Mouse (Mus musculus) hindbrain, postnatal 0 days (tissue): ENCODE data around the gene Sec14l1. TPM values are rescaled to one million over a fixed set of nuclear protein-coding genes. Genes with fewer than 3 reads are reported as not detected.

ENCODE experiments used
- ATAC-seq: fragments of 200-750 bp; cut with Nextera tagmentation; 2 replicates; pipeline ENCODE4 v1.8.0; 2017; ENCODE audit warnings: mild to moderate bottlenecking, moderate TSS enrichment, moderate library complexity
- DNase-seq: peaks from one replicate; pipeline ENCODE4 v3.0.0-alpha.2; 2015; ENCODE audit warnings: low spot score
- H3K27ac ChIP-seq: fragments of 300-500 bp; sonication (generic); 2 replicates; pipeline ENCODE4 v1.5.1; 2014; ENCODE audit warnings: mild to moderate bottlenecking
- H3K27me3 ChIP-seq: fragments of 300-500 bp; sonication (generic); 2 replicates; pipeline ENCODE4 v1.6.1; 2014; ENCODE audit warnings: low read length, mixed read lengths; ENCODE audit not compliant: insufficient read depth
- H3K36me3 ChIP-seq: fragments of 300-500 bp; sonication (generic); 2 replicates; pipeline ENCODE4 v1.6.1; 2014; ENCODE audit warnings: low read length, mixed read lengths; ENCODE audit not compliant: insufficient read depth
- H3K4me1 ChIP-seq: fragments of 300-500 bp; sonication (generic); 2 replicates; pipeline ENCODE4 v1.6.1; 2014; ENCODE audit warnings: antibody characterized with exemption, low read length, mixed read lengths; ENCODE audit not compliant: insufficient read depth
- H3K4me2 ChIP-seq: fragments of 300-500 bp; sonication (generic); 2 replicates; pipeline ENCODE4 v1.6.1; 2014; ENCODE audit warnings: low read depth, mild to moderate bottlenecking, low read length, moderate library complexity, mixed read lengths
- H3K4me3 ChIP-seq: fragments of 300-500 bp; sonication (generic); 2 replicates; pipeline ENCODE4 v1.5.1; 2014; ENCODE audit warnings: low read length
- H3K9ac ChIP-seq: fragments of 300-500 bp; sonication (generic); replicated peaks from 2 replicates; pipeline ENCODE4 v1.6.1; 2014; ENCODE audit warnings: mild to moderate bottlenecking, low read length, moderate library complexity, mixed read lengths
- H3K9me3 ChIP-seq: fragments of 300-500 bp; sonication (generic); 2 replicates; pipeline ENCODE4 v1.6.1; 2016; ENCODE audit warnings: low read length, mixed read lengths
- CTCF ChIP-seq: IDR thresholded peaks from 2 replicates; pipeline ENCODE4 v1.5.1; 2016; ENCODE audit warnings: antibody characterized with exemption, control low read depth, low read depth
- WGBS: fragments of 180-500 bp; shearing (Covaris S2); extraction: QIAGEN DNeasy Blood & Tissue Kit; methylation state at CpG from one replicate; pipeline ENCODE4 v1.1.7; 2014; 5-methylcytosine and 5-hydroxymethylcytosine counted together
- polyA plus RNA-seq: library from polyadenylated mRNA; unstranded; fragments of >200 nt; fragmentation: Nextera tagmentation; extraction: Ambion mirVana; gene quantifications from 2 replicates; pipeline ENCODE4 v1.2.1, GENCODE M21; 2015
- total RNA-seq: library from RNA; depleted of rRNA; stranded (reverse); fragments of >200 nt; gene quantifications from 2 replicates; pipeline ENCODE4 v1.2.3, GENCODE M21; 2014

Gene Sec14l1
- total and polyA plus RNA-seq, 2 experiments from 2014 or later: 47.0 to 74.1 TPM

DNA sequence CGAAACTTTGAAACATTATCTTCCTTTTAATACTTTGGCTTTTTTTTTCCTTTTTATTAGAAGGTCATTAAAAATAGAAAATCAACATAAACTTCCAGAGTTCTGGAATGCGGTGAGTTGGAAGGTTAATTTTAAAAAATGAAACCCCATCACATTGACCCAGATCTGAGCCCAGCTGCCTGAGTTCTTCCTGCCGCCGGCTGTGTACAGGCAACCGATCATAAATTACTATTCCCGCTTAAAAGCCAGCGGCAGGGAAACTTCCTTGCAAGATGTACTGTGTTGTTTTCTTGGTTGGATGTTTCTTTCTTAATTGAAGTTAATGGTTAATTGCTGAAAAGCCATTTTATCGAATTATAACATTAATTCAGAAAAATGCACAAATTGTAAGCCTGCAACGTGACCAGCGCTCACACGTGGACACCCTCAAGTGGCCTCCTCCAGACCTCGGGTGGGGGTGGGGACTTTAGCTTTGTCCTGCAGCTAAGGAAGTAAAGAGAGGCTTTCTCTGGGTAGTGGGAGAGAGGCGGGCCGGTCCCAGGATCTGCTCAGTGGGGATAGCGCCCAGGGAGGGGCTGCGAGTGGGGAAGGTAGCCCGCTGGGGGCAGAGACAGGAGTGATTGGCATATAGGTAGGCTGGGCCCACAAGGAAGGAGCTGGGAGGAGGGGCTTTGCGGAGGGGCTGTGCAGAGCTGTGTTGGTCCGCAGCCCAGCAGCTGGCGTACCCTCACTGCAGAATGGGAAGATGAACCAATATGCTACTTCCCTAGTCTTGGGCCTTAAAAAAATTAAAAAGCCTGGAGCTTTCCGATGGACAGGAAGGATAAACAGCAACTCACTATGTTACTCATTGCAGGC lies 70.3 kb downstream of the Sec14l1 start:
- H3K27ac ChIP-seq: no peak overlapping the region
- no peak overlapping the region for H3K4me2 ChIP-seq
- H3K4me1 ChIP-seq: no peaks in the 10 kb centered on the region
- H3K9me3 ChIP-seq: 0 out of 2 replicates have a peak, but pooled peaks cover 3% of the 10 kb centered on the region
- H3K4me3 ChIP-seq: no peak overlapping the region
- no peak for TF ChIP-seq CTCF
- H3K36me3 ChIP-seq: no peaks in the 10 kb centered on the region
- H3K27me3 ChIP-seq: no peaks in the 10 kb centered on the region
- H3K9ac ChIP-seq: no peak overlapping the region
- DNase-seq: no peak
- ATAC-seq: no peak
- WGBS: 58% methylated on average over 21 of the region's 21 CpGs

DNA sequence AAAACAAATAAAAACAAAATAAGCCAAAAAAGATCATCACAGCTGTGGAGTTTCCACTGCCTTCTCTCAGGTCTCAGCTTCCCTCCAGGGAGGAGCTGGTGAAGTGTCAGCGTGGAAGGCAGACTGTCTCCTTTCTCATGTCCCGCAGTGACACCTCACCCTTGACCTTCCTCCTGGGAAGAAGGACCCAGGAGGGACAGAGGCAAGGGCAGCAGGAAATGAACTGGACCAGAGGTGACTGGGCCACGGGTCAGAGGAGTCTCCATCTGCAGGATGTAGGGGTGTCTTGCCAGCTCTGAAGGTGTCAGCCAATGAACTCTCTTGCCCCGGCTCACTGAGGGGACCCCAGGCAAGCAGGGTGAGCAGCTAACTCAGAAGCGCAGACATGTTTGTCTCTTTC lies 76.6 kb downstream of the Sec14l1 start:
- 70% methylated on average over 5 of the region's 5 CpGs for WGBS
- H3K4me2 ChIP-seq: no peak overlapping the region
- ATAC-seq (no peak), DNase-seq (no peak)
- TF ChIP-seq CTCF: no peak
- H3K27me3 ChIP-seq: no peaks in the 10 kb centered on the region
- H3K27ac ChIP-seq: no peak overlapping the region
- no peaks in the 10 kb centered on the region for H3K9me3 ChIP-seq
- no peaks in the 10 kb centered on the region for H3K36me3 ChIP-seq
- H3K9ac ChIP-seq: no peak overlapping the region
- no peaks in the 10 kb centered on the region for H3K4me1 ChIP-seq
- no peak overlapping the region for H3K4me3 ChIP-seq

DNA sequence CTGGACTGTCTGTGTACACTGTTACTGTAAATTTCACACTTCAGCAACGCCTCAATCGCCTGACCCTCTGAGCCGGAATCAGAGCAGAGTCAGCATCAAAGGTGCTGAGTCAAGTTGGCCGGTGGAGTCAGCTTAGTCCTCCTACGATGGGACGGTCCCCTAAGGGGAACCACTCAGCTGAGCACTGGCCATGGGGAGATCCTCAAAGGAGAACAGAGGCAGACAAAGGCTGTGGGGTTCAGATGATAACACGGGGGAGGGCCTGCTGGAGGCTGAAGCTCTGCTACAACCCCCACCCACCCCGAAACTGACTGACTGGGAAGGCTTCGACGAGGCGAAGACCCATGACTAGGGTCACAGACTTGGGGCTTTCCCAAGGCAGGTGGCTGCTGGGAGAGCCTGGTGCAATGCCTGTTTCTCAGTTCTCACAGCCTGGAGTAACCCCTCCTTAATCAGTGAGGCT lies 79.5 kb downstream of the Sec14l1 start:
- TF ChIP-seq CTCF: no peak
- no peak for DNase-seq
- H3K27me3 ChIP-seq: peaks cover 12% of the 10 kb centered on the region
- H3K9ac ChIP-seq: no peak overlapping the region
- H3K4me2 ChIP-seq: no peak overlapping the region
- no peaks in the 10 kb centered on the region for H3K36me3 ChIP-seq
- no peak overlapping the region for H3K27ac ChIP-seq
- H3K4me3 ChIP-seq: no peak overlapping the region
- 69% methylated on average over 11 of the region's 11 CpGs for WGBS
- H3K4me1 ChIP-seq: peaks cover 4% of the 10 kb centered on the region; the same call in 1 of the 2 replicates
- H3K9me3 ChIP-seq: no peaks in the 10 kb centered on the region
- no peak for ATAC-seq

DNA sequence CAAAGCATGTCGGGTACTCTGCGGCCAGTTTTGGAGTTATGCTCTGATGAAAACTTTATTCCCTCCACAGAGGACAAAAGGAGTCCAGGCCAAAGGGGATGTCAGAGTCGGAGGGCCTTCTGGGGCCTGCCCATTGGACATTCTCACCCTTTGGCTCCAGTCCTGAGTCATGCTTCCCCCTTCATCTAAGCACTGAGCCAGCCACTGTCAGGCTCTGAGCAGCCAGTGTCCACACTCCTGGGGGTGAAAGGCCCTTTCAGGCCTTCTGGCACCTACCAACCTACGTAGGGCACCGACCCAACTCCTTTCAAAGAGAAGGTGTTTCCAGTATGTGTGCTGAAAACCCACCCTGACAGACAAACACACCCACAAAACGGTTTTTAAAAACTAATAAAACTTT lies 80.6 kb downstream of the Sec14l1 start:
- Histone ChIP-seq H3K4me3 (no peak overlapping the region), H3K36me3 (no peaks in the 10 kb centered on the region), H3K9me3 (no peaks in the 10 kb centered on the region), H3K9ac (no peak overlapping the region), H3K27ac (no peak overlapping the region), H3K27me3 (peaks cover 15% of the 10 kb centered on the region), H3K4me2 (no peak overlapping the region), H3K4me1 (peaks cover 8% of the 10 kb centered on the region; the same call in 1 of the 2 replicates)
- WGBS: 87% methylated on average over 6 of the region's 6 CpGs
- DNase-seq: no peak
- no peak for ATAC-seq
- TF ChIP-seq CTCF: no peak

DNA sequence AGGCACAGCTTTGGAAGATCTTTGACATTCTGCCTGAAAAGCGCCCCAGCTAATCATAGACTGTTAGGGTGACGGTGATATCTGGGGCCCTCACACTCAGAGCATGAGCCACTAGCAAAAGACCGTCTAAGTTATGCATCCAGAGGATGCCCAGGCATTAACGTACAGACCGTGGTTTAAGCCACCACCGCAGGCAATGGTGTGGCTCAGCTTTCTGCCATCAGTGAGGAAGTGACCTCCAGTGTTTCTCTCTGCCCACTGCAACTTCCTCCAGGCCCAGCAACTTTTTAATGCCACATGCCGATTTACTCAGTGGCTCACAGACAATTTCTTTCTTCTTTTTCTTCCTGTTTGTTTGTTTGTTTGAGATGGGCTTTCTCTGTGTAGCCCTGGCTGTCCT lies 81.7 kb downstream of the Sec14l1 start:
- no peak overlapping the region for H3K4me3 ChIP-seq
- peaks cover 15% of the 10 kb centered on the region for H3K27me3 ChIP-seq
- DNase-seq (no peak), ATAC-seq (no peak)
- H3K27ac ChIP-seq: no peak overlapping the region
- H3K9me3 ChIP-seq: no peaks in the 10 kb centered on the region
- peaks cover 8% of the 10 kb centered on the region; the same call in 1 of the 2 replicates for H3K4me1 ChIP-seq
- H3K36me3 ChIP-seq: no peaks in the 10 kb centered on the region
- no peak overlapping the region for H3K4me2 ChIP-seq
- TF ChIP-seq CTCF: no peak
- H3K9ac ChIP-seq: no peak overlapping the region
- WGBS: 91% methylated on average over 7 of the region's 7 CpGs

DNA sequence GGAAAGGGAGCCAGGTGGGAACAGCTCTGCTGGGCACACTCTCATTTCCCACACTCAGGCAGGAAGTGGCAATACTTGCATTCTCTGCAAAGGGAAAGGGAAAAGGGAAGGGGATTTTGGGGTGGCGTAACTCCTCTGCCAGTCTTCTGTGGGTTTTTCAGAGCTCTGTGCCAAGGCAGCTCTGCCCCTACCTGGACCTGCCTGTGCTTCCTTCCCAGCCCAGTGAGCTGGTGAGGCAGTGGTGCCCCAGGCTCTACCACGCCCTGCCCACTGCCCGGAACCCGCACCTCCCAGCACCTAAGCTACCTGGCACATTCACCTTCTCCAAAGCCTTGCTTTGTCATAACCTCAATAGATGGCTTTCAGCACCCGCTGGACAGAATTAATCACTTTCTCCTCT lies 83.2 kb downstream of the Sec14l1 start:
- Histone ChIP-seq H3K9me3 (no peaks in the 10 kb centered on the region), H3K9ac (no peak overlapping the region), H3K27me3 (peaks cover 15% of the 10 kb centered on the region), H3K4me2 (no peak overlapping the region), H3K4me1 (peaks cover 8% of the 10 kb centered on the region; the same call in 1 of the 2 replicates), H3K27ac (no peak overlapping the region), H3K36me3 (no peaks in the 10 kb centered on the region), H3K4me3 (no peak overlapping the region)
- ATAC-seq: no peak
- no peak for DNase-seq
- 86% methylated on average over 5 of the region's 5 CpGs for WGBS
- no peak for TF ChIP-seq CTCF
